In the genomic region with DNA sequence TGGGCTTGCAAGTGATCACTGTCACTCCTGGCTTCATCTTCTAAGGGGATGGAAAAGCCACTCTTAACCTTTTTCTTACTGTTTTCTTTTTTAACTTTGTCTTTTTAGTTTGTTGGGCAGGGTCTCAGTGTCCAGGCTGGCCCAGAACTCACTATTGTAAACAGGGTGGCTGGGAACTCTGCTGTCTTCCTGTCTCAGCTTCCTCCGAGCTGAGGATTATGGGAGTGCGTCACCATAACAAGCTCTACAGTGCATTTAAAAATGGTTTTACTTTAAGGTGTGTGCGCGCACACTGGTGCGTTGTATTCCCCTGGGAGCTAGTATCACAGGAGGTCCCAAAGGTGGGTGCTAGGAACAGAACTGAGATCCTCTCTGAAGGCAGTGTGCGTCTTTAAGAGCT, we compare ENCODE assay signal across 8 mouse cellular contexts. TPM values are rescaled to one million over a fixed set of nuclear protein-coding genes. Genes with fewer than 3 reads are reported as not detected.
DNase-seq lines count a peak whose midpoint lies in the region; ATAC-seq and TF ChIP-seq lines count a peak whose summit lies in the region.

No protein-coding gene starts in this region.

- H3K9ac ChIP-seq in forebrain, embryonic 14.5 days (ENCODE audit: low read length): peak overlapping the region; percentile 56; the same call in 1 of the 2 replicates
- peak overlapping the region; percentile 54; the same call in 1 of the 2 replicates for H3K9ac ChIP-seq in limb, embryonic 11.5 days (ENCODE audit: low read length)
- peak overlapping the region; percentile 72 for H3K9ac ChIP-seq in midbrain, embryonic 16.5 days (ENCODE audit: low read depth, low read length)

- H3K4me2 ChIP-seq in forebrain, embryonic 14.5 days (ENCODE audit: low read length): peak overlapping the region; percentile 74
- H3K4me2 ChIP-seq in limb, embryonic 11.5 days (ENCODE audit: low read depth, severe bottlenecking): peak overlapping the region; percentile 64
- H3K4me2 ChIP-seq in midbrain, embryonic 16.5 days (ENCODE audit: low read length): peak overlapping the region; percentile 81

- no peak for ATAC-seq in forebrain, embryonic 14.5 days
- ATAC-seq in limb, embryonic 11.5 days (ENCODE audit: insufficient number of reproducible peaks, low FRiP score, low TSS enrichment, low read depth): no peak
- 0 out of 2 replicates have a peak, but pooled peaks have one; percentile 26 for ATAC-seq in midbrain, embryonic 16.5 days

- 77% methylated on average over 6 of the region's 6 CpGs for WGBS in forebrain, embryonic 14.5 days
- WGBS in limb, embryonic 11.5 days: 79% methylated on average over 6 of the region's 6 CpGs
- 76% methylated on average over 6 of the region's 6 CpGs for WGBS in midbrain, embryonic 16.5 days

- intact Hi-C loops in left cerebral cortex, adult 2 months (cut with DNase I): no loop called here

- no peaks in the 10 kb centered on the region for H3K36me3 ChIP-seq in forebrain, embryonic 14.5 days (ENCODE audit: control insufficient read depth, insufficient read depth, low read length)
- no peaks in the 10 kb centered on the region for H3K36me3 ChIP-seq in limb, embryonic 11.5 days (ENCODE audit: control insufficient read depth, insufficient read depth, low read length)
- H3K36me3 ChIP-seq in midbrain, embryonic 16.5 days (ENCODE audit: control insufficient read depth, insufficient read depth, low read length): no peaks in the 10 kb centered on the region

- no peaks in the 10 kb centered on the region for H3K27me3 ChIP-seq in forebrain, embryonic 14.5 days (replicated peaks; ENCODE audit: control insufficient read depth, insufficient read depth, low read length)
- H3K27me3 ChIP-seq in limb, embryonic 11.5 days (ENCODE audit: control insufficient read depth, insufficient read depth, low read length): no peaks in the 10 kb centered on the region
- H3K27me3 ChIP-seq in midbrain, embryonic 16.5 days (ENCODE audit: control insufficient read depth, insufficient read depth, low read depth, low read length): peaks cover 3% of the 10 kb centered on the region; the same call in 1 of the 2 replicates

- no peak for TF ChIP-seq CTCF in left cerebral cortex, adult 2 months (IDR thresholded peaks at IDR 0.05)

- H3K4me1 ChIP-seq in forebrain, embryonic 14.5 days (ENCODE audit: control insufficient read depth, insufficient read depth, low read length): no peaks in the 10 kb centered on the region; the same call in 1 of the 2 replicates
- H3K4me1 ChIP-seq in limb, embryonic 11.5 days (ENCODE audit: control insufficient read depth, insufficient read depth, low read length): 0 out of 2 replicates have a peak, but pooled peaks cover 3% of the 10 kb centered on the region
- peaks cover 2% of the 10 kb centered on the region; the same call in 1 of the 2 replicates for H3K4me1 ChIP-seq in midbrain, embryonic 16.5 days (ENCODE audit: control insufficient read depth, insufficient read depth, low read length)

- H3K9me3 ChIP-seq in forebrain, embryonic 14.5 days (replicated peaks; ENCODE audit: control insufficient read depth, low read length): no peaks in the 10 kb centered on the region
- no peaks in the 10 kb centered on the region for H3K9me3 ChIP-seq in limb, embryonic 11.5 days (ENCODE audit: control insufficient read depth, low read length)
- H3K9me3 ChIP-seq in midbrain, embryonic 16.5 days (replicated peaks; ENCODE audit: control insufficient read depth, low read length, poor library complexity, severe bottlenecking): no peaks in the 10 kb centered on the region

- no peak for DNase-seq in left cerebral cortex, adult 2 months (ENCODE audit: extremely low spot score in 1 of 2, low spot score in 2 of 2)
- no peak for DNase-seq in left cerebral cortex, adult 11 months (ENCODE audit: low spot score)
- no peak for DNase-seq in forebrain, embryonic 14.5 days (ENCODE audit: low spot score)
- no peak for DNase-seq in limb, embryonic 11.5 days (ENCODE audit: low spot score)
- DNase-seq in embryo, embryonic 11 days: no peak
- DNase-seq in layer of hippocampus, postnatal 10 days (ENCODE audit: low spot score in 2 of 2): no peak
- no peak for DNase-seq in ovary, postnatal 10 days (ENCODE audit: low spot score)

- H3K27ac ChIP-seq in left cerebral cortex, adult 2 months: peak overlapping the region; percentile 91
- H3K27ac ChIP-seq in forebrain, embryonic 14.5 days (ENCODE audit: low read depth, low read length): no peak overlapping the region
- no peak overlapping the region for H3K27ac ChIP-seq in limb, embryonic 11.5 days (replicated peaks; ENCODE audit: low read depth, low read length)
- no peak overlapping the region for H3K27ac ChIP-seq in midbrain, embryonic 16.5 days (ENCODE audit: low read length)

- H3K4me3 ChIP-seq in left cerebral cortex, adult 2 months: peak overlapping the region; percentile 80
- peak overlapping the region; percentile 42 for H3K4me3 ChIP-seq in forebrain, embryonic 14.5 days (ENCODE audit: low read depth, low read length)
- H3K4me3 ChIP-seq in limb, embryonic 11.5 days (ENCODE audit: low read depth, low read length): peak overlapping the region; percentile 43
- H3K4me3 ChIP-seq in midbrain, embryonic 16.5 days (ENCODE audit: low read depth, low read length): peak overlapping the region; percentile 52

RNA-seq across cellular contexts. Expression of a gene that starts 29.3 kb away (rescaled TPM):
- 100 to 1,000 TPM; 167 to 178 TPM for total RNA-seq in left cerebral cortex, adult 2 months (2021)
- polyA plus RNA-seq in forebrain, embryonic 14.5 days (2014; fragmentation: Nextera tagmentation; extraction: Ambion mirVana): 75.5 and 95.1 TPM in 2 replicates
- 20.4 and 21.2 TPM in 2 replicates for polyA plus RNA-seq in limb, embryonic 11.5 days (2014; fragmentation: Nextera tagmentation; extraction: Ambion mirVana)
- 123 and 139 TPM in 2 replicates for polyA plus RNA-seq in midbrain, embryonic 16.5 days (2015; fragmentation: Nextera tagmentation; extraction: Ambion mirVana)
- total RNA-seq in layer of hippocampus, postnatal 10 days (2021): 100 to 1,000 TPM; 112 to 127 TPM

RNA-seq across cellular contexts. Expression of a gene that starts 29.4 kb away (rescaled TPM):
- 10 to 100 TPM; 45.3 to 46.9 TPM for total RNA-seq in left cerebral cortex, adult 2 months (2021)
- polyA plus RNA-seq in forebrain, embryonic 14.5 days (2014; fragmentation: Nextera tagmentation; extraction: Ambion mirVana): 4.6 and 6.8 TPM in 2 replicates
- 1.3 and 3.8 TPM in 2 replicates for polyA plus RNA-seq in limb, embryonic 11.5 days (2014; fragmentation: Nextera tagmentation; extraction: Ambion mirVana)
- 4.6 and 5.5 TPM in 2 replicates for polyA plus RNA-seq in midbrain, embryonic 16.5 days (2015; fragmentation: Nextera tagmentation; extraction: Ambion mirVana)
- 10 to 100 TPM; 44.2 to 44.6 TPM for total RNA-seq in layer of hippocampus, postnatal 10 days (2021)

RNA-seq across cellular contexts. Expression of a gene that starts 50.4 kb away (rescaled TPM):
- under 1 TPM in 1 of 2 experiments, not detected in 1; 0.26 TPM for total RNA-seq in left cerebral cortex, adult 2 months (2021)
- polyA plus RNA-seq in forebrain, embryonic 14.5 days (2014; fragmentation: Nextera tagmentation; extraction: Ambion mirVana): not detected in 2 replicates
- not detected in 2 replicates for polyA plus RNA-seq in limb, embryonic 11.5 days (2014; fragmentation: Nextera tagmentation; extraction: Ambion mirVana)
- polyA plus RNA-seq in midbrain, embryonic 16.5 days (2015; fragmentation: Nextera tagmentation; extraction: Ambion mirVana): not detected in 2 replicates
- not detected for total RNA-seq in layer of hippocampus, postnatal 10 days (2021)
